Mouse (Mus musculus): Measurements from ENCODE around the gene B4galt4.

GRCm38 (mm10) chr16:38767761-38768160 lies 25.7 kb downstream of the B4galt4 start:
- TF ChIP-seq CTCF (IDR thresholded peaks at IDR 0.05; ENCODE audit: insufficient read depth, low read depth, low read length) (no peak), POLR2A (IDR thresholded peaks at IDR 0.05; ENCODE audit: insufficient read depth, low read depth, low read length) (no peak)

Measured in olfactory bulb, adult 2 months (tissue).